In the genomic region with DNA sequence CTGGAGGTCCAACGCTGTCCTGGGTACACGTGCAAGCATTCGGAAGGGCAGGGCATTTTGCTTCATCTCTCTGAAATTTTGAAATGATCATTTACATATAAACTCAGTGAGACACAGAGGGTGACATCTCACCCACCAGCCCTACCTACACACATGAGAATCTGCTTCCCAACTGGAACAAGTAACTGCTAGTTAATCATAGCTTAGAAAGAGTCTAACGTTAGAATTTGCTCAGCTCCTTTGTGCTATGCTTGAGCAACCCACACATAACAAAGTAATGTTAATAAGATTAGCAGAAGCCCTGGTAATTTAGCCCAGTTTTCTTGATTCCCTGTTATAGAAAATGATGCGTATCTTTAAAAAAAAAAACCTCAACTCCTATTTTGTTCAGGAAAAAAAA, we compare ENCODE assay signal across 12 mouse cellular contexts.
"Had no signal": no experiment of that assay in that cellular context is flagged by ENCODE, and none has a peak within 500 bp of the region (broad histone marks: within the 10 kb centered on the region; RNA-seq: fewer than 3 reads in every experiment).

No protein-coding gene starts in this region.

- H3K4me1 ChIP-seq: limb, embryonic 10.5 days; liver, embryonic 15.5 days; megakaryocyte, embryonic 14.5 days; midbrain, embryonic 12.5 days had no signal

- H3K9me3 ChIP-seq: limb, embryonic 10.5 days; liver, embryonic 15.5 days; megakaryocyte, embryonic 14.5 days; midbrain, embryonic 12.5 days; stomach, embryonic 15.5 days had no signal

- H3K27me3 ChIP-seq: liver, embryonic 15.5 days; megakaryocyte, embryonic 14.5 days; midbrain, embryonic 12.5 days; stomach, embryonic 15.5 days had no signal

- H3K4me2 ChIP-seq: liver, embryonic 11.5 days; liver, embryonic 15.5 days; midbrain, embryonic 12.5 days; stomach, embryonic 15.5 days had no signal

- H3K9ac ChIP-seq: liver, embryonic 15.5 days; midbrain, embryonic 12.5 days; stomach, embryonic 15.5 days had no signal

- H3K27ac ChIP-seq: limb, embryonic 10.5 days; liver, embryonic 15.5 days; macrophage; midbrain, embryonic 12.5 days had no signal

- H3K36me3 ChIP-seq: limb, embryonic 10.5 days; liver, embryonic 15.5 days; midbrain, embryonic 12.5 days; stomach, embryonic 15.5 days had no signal

- DNase-seq: kidney, postnatal 25 days; lung, adult 2 months; lung, postnatal 10 days; right cerebral cortex, postnatal 14 days; thymus, postnatal 36 days had no signal

- H3K4me3 ChIP-seq: limb, embryonic 10.5 days; liver, embryonic 15.5 days; megakaryocyte, embryonic 14.5 days; midbrain, embryonic 12.5 days; stomach, embryonic 15.5 days had no signal
